Mouse (Mus musculus): Measurements from ENCODE around the gene Ints5. TPM values are rescaled to one million over a fixed set of nuclear protein-coding genes. Genes with fewer than 3 reads are reported as not detected.
"Not testable (repeated sequence)": the region's sequence is repeated elsewhere in the genome, so short reads cannot be mapped to it uniquely, and the experiment has no call there.

The Ints5 gene
- polyA plus RNA-seq, 1 experiment from 2014 or later = 40.8 TPM

DNA sequence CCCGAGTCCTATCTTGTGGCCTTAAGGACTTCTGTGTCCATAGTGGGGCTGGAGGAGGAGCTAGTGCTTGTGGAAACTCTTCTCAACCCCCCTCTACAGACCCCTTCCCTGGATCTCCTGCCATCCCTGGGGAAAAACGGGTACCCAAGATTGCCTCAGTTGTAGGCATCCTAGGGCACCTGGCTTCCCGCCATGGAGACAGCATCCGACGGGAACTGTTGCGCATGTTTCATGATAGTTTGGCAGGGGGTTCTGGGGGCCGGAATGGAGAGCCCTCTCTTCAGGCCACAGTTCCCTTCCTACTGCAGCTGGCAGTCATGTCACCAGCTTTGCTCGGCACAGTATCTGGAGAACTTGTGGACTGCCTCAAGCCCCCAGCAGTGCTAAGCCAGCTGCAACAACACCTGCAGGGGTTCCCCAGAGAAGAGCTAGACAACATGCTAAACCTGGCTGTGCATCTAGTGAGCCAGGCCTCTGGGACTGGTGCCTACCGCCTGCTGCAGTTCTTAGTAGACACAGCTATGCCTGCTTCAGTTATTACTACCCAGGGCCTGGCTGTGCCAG is 2.7 kb downstream of the Ints5 start:
- Histone ChIP-seq H3K36me3 (peaks cover 46% of the 10 kb centered on the region), H3K9ac (peak overlapping the region; percentile 96), H3K4me2 (peak overlapping the region; percentile 82; the same call in 1 of the 2 replicates), H3K27me3 (replicated peaks) (no peaks in the 10 kb centered on the region), H3K4me3 (no peak overlapping the region), H3K9me3 (replicated peaks) (no peaks in the 10 kb centered on the region), H3K4me1 (peaks cover 80% of the 10 kb centered on the region), H3K27ac (peak overlapping the region; percentile 90; the same call in 1 of the 2 replicates)
- WGBS (ENCODE audit: insufficient replicate concordance) = 89% methylated on average over 9 of the region's 9 CpGs
- no peak for ATAC-seq

DNA sequence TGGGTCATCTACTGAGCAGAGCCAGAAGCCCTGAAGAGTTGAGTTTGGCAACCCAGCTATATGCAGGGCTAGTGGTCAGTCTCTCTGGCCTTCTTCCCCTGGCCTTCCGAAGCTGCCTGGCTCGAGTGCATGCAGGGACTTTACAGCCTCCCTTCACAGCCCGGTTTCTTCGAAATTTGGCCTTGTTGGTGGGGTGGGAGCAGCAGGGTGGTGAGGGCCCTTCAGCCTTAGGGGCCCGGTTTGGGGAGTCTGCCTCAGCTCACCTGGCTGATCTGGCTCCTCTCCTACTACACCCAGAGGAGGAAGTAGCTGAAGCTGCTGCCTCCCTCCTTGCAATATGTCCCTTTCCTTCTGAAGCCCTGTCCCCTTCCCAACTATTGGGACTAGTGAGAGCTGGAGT is 3.4 kb downstream of the Ints5 start:
- Histone ChIP-seq H3K9ac (peak overlapping the region; percentile 96), H3K4me2 (peak overlapping the region; percentile 82), H3K4me1 (peaks cover 82% of the 10 kb centered on the region), H3K36me3 (peaks cover 46% of the 10 kb centered on the region), H3K27ac (peak overlapping the region; percentile 90)
- H3K9me3 ChIP-seq (replicated peaks); H3K4me3 ChIP-seq; H3K27me3 ChIP-seq (replicated peaks); ATAC-seq: not testable (repeated sequence)
- 79% methylated on average over 5 of the region's 5 CpGs for WGBS (ENCODE audit: insufficient replicate concordance)

DNA sequence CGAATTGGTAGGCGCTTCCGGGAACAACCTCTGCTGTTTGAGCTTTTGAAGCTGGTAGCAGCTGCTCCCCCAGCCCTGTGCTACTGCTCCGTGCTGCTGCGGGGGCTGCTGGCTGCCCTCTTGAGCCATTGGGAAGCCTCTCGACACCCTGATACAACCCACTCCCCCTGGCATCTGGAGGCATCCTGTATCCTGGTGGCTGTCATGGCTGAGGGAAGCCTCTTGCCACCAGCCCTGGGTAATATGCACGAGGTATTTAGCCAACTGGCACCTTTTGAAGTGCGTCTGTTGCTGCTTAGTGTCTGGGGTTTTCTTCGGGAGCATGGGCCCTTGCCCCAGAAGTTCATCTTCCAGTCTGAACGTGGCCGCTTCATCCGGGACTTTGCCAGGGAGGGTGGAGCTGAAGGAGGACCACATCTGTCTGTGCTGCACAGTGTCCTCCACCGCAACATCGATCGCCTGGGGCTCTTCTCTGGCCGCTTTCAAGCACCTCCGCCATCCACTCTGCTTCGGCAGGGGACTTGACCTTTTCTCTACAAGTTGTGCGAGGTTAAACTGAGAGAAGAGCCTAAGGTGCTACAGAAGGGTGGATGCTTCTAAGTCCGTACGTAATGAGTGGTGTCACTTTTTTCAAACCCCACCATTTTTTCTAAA is 4.5 kb downstream of the Ints5 start:
- peaks cover 49% of the 10 kb centered on the region for H3K36me3 ChIP-seq
- H3K9me3 ChIP-seq (replicated peaks); H3K27me3 ChIP-seq (replicated peaks): not testable (repeated sequence)
- 33% methylated on average over 21 of the region's 21 CpGs for WGBS (ENCODE audit: insufficient replicate concordance)
- peak overlapping the region; percentile 90 for H3K27ac ChIP-seq
- peaks cover 71% of the 10 kb centered on the region for H3K4me1 ChIP-seq
- peak; percentile 50 for ATAC-seq
- H3K4me2 ChIP-seq = peak overlapping the region; percentile 82
- H3K9ac ChIP-seq = peak overlapping the region; percentile 96
- H3K4me3 ChIP-seq = peak overlapping the region; percentile 90

DNA sequence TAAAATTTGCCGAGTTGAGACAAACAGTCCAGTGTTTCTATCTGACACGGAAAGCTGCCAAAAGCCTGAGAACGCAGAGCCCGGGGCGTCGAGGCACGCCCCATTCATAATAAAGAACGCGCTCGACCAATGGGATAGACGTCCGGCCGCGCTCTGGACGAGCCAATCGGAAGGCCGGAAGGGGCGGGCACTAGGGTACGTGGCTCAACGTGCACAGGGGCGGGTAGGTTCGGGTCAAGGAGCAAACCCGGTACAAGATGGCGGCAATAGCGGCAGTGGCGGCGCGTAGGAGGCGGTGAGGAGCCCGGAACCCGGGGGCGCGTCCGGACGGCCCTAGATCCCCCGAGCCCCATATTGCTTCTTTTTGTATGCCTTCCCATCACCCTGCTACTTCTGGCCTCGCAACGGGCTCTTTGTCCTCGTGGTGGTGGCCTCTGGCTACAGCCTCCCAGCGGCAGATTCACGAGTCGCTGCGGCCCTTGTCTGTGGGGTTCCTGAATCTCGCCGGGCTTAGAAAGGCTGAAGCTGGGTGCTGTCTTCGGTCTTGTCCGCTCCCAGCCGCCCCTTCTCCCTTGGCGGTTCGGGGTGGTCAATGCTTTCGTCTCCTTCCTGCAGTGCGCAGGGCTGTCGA is 5.2 kb downstream of the Ints5 start, which contains the start of gene Ganab:
TSS of gene Ganab (plus strand) at position 207 of the 631 bp plus-strand sequence.
- ATAC-seq = peak; percentile 98
- H3K27me3 ChIP-seq (replicated peaks) = no peaks in the 10 kb centered on the region
- H3K9ac ChIP-seq = peak within 1 kb of the TSS; percentile 96
- H3K9me3 ChIP-seq (replicated peaks) = no peaks in the 10 kb centered on the region
- peak within 1 kb of the TSS; percentile 90 for H3K4me3 ChIP-seq
- peak within 1 kb of the TSS; percentile 90 for H3K27ac ChIP-seq
- H3K36me3 ChIP-seq = peaks cover 55% of the 10 kb centered on the region
- H3K4me1 ChIP-seq = peaks cover 67% of the 10 kb centered on the region
- peak within 1 kb of the TSS; percentile 82 for H3K4me2 ChIP-seq
- under 1% methylated on average over 53 of the region's 53 CpGs for WGBS (ENCODE audit: insufficient replicate concordance)

DNA sequence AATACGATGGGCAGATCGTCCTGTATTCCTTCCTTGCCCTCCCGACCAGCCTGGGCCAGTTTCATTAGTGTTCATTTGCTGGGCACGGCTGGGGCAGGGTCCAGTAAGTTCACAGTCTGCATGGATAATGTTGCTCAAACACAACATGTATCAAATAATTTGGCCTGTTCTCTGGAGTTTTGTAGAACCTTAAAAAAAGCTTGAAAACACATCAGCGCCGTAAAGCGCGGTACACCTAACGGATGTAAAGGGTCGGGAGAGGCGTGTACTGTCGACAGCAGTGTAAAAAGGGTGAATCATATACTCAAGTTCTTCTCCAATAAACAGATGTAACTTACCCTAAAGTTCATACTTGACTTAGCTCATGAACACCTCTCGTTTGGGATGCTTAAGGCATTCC is 5.8 kb downstream of the Ints5 start:
- Histone ChIP-seq H3K4me2 (peak overlapping the region; percentile 82), H3K36me3 (peaks cover 61% of the 10 kb centered on the region), H3K9ac (peak overlapping the region; percentile 96), H3K9me3 (replicated peaks) (no peaks in the 10 kb centered on the region), H3K27me3 (replicated peaks) (no peaks in the 10 kb centered on the region), H3K27ac (peak overlapping the region; percentile 89), H3K4me3 (peak overlapping the region; percentile 90), H3K4me1 (peaks cover 64% of the 10 kb centered on the region)
- ATAC-seq = no peak
- 2% methylated on average over 13 of the region's 13 CpGs for WGBS (ENCODE audit: insufficient replicate concordance)

DNA sequence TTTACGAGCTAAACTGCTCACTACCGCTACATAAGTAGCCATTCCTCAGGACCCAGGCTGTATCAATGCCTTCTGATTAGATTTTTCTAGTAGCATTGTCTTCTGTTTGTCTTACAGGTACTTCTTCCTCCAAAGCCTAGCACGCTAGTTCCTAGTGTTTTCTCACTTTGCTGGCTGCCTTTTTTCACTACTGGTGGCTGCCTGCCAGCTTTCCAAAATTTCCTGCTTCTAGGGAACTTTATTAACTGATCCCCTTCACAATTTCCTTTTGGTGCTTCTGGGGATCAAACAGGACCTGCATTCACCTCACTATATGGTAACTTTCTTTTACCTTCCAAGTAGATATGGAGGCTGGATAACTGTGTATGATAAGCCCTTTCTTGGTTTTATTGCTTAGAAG is 6.3 kb downstream of the Ints5 start:
- peak overlapping the region; percentile 89 for H3K27ac ChIP-seq

DNA sequence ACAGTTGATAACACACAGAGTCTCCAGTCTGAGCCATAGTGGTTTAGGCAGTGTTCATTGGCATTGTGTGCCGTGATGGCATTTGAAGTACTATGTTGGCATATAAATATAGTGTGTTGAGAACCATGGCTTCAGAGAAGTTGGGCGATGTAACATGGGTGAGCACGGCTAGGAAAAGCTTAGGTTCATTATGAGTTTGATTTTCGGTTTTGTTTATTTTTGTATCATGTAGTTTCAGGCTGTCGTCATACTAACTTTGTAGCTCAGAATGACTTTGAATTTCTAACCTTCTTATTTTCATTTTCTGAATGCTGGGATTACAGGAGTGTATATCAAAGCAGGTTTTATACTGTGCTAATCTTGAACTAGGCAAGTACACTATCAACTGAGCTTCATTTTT is 10.6 kb downstream of the Ints5 start:
- no peak for ATAC-seq
- peaks cover 82% of the 10 kb centered on the region for H3K36me3 ChIP-seq
- no peak overlapping the region for H3K4me3 ChIP-seq
- no peaks in the 10 kb centered on the region for H3K27me3 ChIP-seq (replicated peaks)
- 87% methylated on average over 5 of the region's 5 CpGs for WGBS (ENCODE audit: insufficient replicate concordance)
- peaks cover 24% of the 10 kb centered on the region for H3K4me1 ChIP-seq
- no peak overlapping the region for H3K27ac ChIP-seq
- H3K4me2 ChIP-seq = no peak overlapping the region
- no peak overlapping the region for H3K9ac ChIP-seq
- H3K9me3 ChIP-seq (replicated peaks) = no peaks in the 10 kb centered on the region

More for the DNA sequence above, 6.3 kb downstream of the Ints5 start:
- Histone ChIP-seq H3K36me3 (peaks cover 66% of the 10 kb centered on the region), H3K4me3 (peak overlapping the region; percentile 90), H3K9me3 (replicated peaks) (no peaks in the 10 kb centered on the region), H3K4me2 (peak overlapping the region; percentile 82), H3K4me1 (peaks cover 59% of the 10 kb centered on the region), H3K27me3 (replicated peaks) (no peaks in the 10 kb centered on the region), H3K9ac (peak overlapping the region; percentile 96)
- WGBS (ENCODE audit: insufficient replicate concordance) = 41% methylated on average over 3 of the region's 3 CpGs
- ATAC-seq = no peak

DNA sequence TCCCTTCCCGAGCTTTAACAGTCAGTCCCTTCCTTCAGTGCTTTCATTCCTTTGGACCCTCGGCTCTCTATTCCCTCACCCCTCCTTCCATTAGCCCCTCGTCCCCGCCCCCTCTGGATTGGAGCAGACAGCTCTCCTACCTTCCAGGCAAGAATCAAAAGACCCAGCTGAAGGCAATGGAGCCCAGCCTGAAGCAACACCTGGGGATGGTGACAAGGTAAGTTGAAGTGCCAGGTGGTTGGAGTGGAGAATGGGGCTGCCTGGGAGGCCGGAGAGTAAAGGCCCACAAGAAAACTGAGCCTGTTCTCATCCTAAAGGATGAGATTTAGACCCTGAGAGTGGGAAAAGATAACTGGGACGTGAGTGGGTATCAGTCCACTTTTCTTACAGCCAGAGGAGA is 15.7 kb downstream of the Ints5 start:
- ATAC-seq = no peak
- Histone ChIP-seq H3K27me3 (replicated peaks) (no peaks in the 10 kb centered on the region), H3K9me3 (replicated peaks) (no peaks in the 10 kb centered on the region), H3K4me2 (no peak overlapping the region), H3K36me3 (peaks cover 100% of the 10 kb centered on the region), H3K9ac (no peak overlapping the region), H3K27ac (no peak overlapping the region), H3K4me3 (no peak overlapping the region), H3K4me1 (no peaks in the 10 kb centered on the region)
- 89% methylated on average over 6 of the region's 6 CpGs for WGBS (ENCODE audit: insufficient replicate concordance)

DNA sequence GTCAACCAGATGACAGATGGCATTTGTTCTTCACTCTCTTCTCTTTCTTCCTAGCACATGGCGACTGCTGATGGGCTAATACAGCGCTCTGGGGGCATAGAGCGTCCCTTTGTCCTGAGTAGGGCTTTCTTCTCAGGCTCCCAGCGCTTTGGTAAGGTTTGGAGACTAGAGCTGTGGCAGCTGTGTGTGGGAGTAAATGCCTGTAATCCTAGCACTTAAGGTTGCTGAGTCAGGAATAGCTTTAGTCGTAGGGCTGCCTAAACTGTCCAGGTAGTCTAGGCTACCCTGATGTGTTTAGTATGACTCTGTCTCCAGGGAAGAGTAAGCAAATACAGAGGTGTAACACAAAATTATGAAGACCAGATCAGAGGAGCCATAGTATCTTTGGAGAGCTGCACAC is 19.0 kb downstream of the Ints5 start:
- no peak for ATAC-seq
- Histone ChIP-seq H3K9me3 (replicated peaks) (no peaks in the 10 kb centered on the region), H3K27me3 (replicated peaks) (no peaks in the 10 kb centered on the region), H3K4me2 (no peak overlapping the region), H3K27ac (no peak overlapping the region), H3K4me3 (no peak overlapping the region), H3K9ac (no peak overlapping the region), H3K36me3 (peaks cover 100% of the 10 kb centered on the region), H3K4me1 (no peaks in the 10 kb centered on the region)
- WGBS (ENCODE audit: insufficient replicate concordance) = 90% methylated on average over 5 of the region's 5 CpGs

DNA sequence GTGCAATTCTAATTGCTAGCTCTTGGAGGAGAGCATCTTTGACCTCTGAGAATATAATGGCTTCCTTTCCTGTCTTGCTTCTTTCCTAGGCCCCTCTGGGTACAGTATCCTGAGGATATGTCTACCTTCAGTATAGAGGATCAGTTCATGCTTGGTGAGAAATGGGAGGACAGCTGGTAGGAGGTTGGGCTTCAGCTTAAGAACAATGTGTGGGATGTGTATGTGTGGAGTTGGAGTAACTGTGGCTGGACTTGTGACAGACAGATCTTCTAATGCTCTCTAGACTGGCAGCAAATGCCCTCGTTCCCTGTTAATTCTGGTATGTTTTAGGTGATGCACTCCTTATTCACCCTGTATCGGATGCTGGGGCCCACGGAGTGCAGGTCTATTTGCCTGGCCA is 21.4 kb downstream of the Ints5 start:
- H3K27me3 ChIP-seq (replicated peaks) = no peaks in the 10 kb centered on the region
- peaks cover 8% of the 10 kb centered on the region; the same call in 1 of the 2 replicates for H3K4me1 ChIP-seq
- no peak overlapping the region for H3K27ac ChIP-seq
- 92% methylated on average over 3 of the region's 3 CpGs for WGBS (ENCODE audit: insufficient replicate concordance)
- no peak overlapping the region for H3K4me3 ChIP-seq
- H3K9ac ChIP-seq = no peak overlapping the region
- ATAC-seq = no peak
- peaks cover 80% of the 10 kb centered on the region for H3K36me3 ChIP-seq
- H3K4me2 ChIP-seq = no peak overlapping the region
- no peaks in the 10 kb centered on the region for H3K9me3 ChIP-seq (replicated peaks)

DNA sequence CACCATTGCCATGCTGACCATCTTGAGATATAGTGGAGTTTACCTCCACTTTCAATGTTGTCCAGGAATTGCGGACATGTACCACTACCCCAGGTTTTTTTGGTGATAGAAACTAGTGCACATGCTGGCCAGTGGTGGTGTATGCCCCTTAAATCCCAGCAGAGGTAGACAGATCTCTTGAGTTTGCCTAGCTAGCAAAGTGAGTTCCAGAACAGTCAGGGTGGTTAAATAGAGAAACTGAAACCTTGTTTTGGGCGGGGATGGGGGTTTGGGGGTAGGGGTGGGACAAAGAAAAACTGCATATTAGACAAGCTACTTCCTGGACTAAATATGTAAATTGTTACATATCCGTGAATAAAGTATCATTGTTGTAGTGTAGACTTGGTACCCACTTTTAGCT is 26.2 kb downstream of the Ints5 start:
- no peak for ATAC-seq
- Histone ChIP-seq H3K4me2 (no peak overlapping the region), H3K9ac (no peak overlapping the region), H3K27me3 (replicated peaks) (no peaks in the 10 kb centered on the region), H3K9me3 (replicated peaks) (no peaks in the 10 kb centered on the region), H3K4me3 (no peak overlapping the region), H3K27ac (peak overlapping the region; percentile 95; the same call in 1 of the 2 replicates), H3K4me1 (peaks cover 46% of the 10 kb centered on the region), H3K36me3 (peaks cover 51% of the 10 kb centered on the region)
- WGBS (ENCODE audit: insufficient replicate concordance) = 73% methylated on average over 3 of the region's 3 CpGs

DNA sequence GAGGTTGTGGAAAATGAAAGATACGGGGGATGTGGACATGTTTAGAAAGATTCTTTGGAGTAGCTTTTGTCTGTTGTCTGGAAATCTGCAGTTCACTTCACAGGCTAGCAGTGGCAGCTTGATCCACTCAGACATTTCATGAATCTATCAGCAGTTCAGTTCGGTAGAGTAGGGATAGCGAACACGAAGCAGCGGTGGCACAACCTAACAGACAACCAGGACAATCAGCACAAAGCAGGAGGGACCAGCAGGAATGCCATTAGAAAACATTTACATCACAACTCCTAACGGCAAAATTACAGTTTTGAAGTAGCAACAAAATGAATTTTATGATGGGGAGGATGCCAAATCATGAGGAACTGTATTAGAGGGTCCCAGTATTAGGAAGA is 26.9 kb downstream of the Ints5 start:
- peaks cover 48% of the 10 kb centered on the region for H3K4me1 ChIP-seq
- H3K27ac ChIP-seq = peak overlapping the region; percentile 95
- no peak for ATAC-seq
- peaks cover 50% of the 10 kb centered on the region for H3K36me3 ChIP-seq
- peak overlapping the region; percentile 87 for H3K4me3 ChIP-seq
- no peaks in the 10 kb centered on the region for H3K9me3 ChIP-seq (replicated peaks)
- 64% methylated on average over 6 of the region's 6 CpGs for WGBS (ENCODE audit: insufficient replicate concordance)
- H3K9ac ChIP-seq = peak overlapping the region; percentile 90
- H3K27me3 ChIP-seq (replicated peaks) = no peaks in the 10 kb centered on the region
- H3K4me2 ChIP-seq = peak overlapping the region; percentile 87
